Mouse (Mus musculus) adrenal gland, adult 10 weeks (tissue): ENCODE data around the gene Dhx30. TPM values are rescaled to one million over a fixed set of nuclear protein-coding genes. Genes with fewer than 3 reads are reported as not detected.

Experiments
- polyA plus RNA-seq: library from polyadenylated mRNA; stranded (reverse); fragments of 350-450 nt; fragmentation: Illumina TruSeq; extraction: RNeasy Lipid Tissue Mini Kit (QIAGEN cat#74804); gene quantifications from one replicate; pipeline ENCODE4 v1.2.3, GENCODE M21; 2014; ENCODE audit warnings: low read depth, low replicate concordance

Dhx30 gene
- 32.7 TPM for polyA plus RNA-seq

DNA sequence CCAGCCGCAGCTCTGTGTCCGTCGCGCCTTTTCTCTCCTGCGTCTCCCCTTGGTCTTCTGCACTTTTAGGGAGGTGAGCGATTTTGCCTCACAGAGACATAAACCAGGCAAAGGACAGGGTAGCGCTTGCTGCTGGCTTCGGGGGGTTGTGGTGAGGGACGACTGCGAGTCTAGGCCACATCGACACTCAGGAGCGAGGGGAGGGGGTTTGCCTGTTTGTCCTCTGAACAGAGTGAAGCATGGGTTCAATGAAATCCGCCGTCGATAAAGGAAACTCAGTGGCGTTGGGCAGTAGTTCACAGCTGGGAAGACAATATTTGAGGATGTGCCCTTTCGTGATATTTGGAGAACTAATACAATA lies at the start of gene Dhx30:
Gene Dhx30 (minus strand): TSS at position 52 of the 361 bp plus-strand sequence.

DNA sequence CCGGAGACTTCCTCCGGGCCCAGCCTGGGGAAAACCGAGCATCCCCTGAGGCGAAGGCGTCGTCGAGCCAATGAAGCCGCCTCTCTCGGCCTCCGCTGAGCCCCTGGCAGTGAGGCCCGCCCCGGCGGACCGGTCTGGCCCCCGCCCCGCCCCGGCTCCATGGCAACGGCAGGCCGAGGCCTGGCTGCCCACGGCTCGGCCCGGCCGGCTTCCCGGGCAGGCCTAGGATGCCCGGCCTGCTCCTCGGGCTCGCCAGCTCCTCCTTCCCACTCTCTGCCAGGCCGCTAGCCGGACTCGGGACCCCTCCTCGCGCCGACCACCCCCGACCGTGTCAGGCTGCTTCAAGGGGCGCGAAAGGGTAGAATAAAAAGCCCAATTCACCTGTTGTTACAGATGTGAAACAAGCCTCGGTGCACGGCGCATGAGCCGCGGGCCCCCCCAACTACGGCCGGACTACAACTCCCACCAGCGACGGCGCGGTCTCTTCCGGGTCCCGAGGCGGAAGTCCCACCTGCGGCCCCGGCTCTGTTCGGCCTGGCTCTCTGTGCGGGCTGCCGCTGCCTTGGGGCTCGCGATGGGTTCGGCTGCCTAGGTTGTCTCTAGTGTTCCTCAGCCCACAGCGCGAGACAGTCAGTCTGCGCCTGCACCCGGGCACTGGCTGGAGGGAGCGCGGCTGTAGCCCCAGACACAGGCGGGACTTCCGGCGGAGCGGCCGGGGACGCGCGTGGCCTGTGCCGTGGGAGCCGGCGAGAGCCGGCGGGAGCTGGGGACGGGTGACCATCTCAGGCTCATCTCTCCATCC lies 452 bp downstream of the Dhx30 start, which contains the start of gene Smarcc1:
Gene Smarcc1 (plus strand): TSS at position 732 of the 802 bp plus-strand sequence.

Other genes with a start within 250 kb of the Dhx30 start
- 13.1 TPM for gene Cdc25a, start 242.3 kb downstream of the Dhx30 start, polyA plus RNA-seq
- 37.0 TPM for gene Map4, start 186.4 kb downstream of the Dhx30 start, polyA plus RNA-seq
- gene Smarcc1, start 122 bp downstream of the Dhx30 start, polyA plus RNA-seq: 70.5 TPM
- gene Cspg5, start 126.0 kb upstream of the Dhx30 start, polyA plus RNA-seq: 7.2 TPM
- 1.9 TPM for gene Elp6, start 187.3 kb upstream of the Dhx30 start, polyA plus RNA-seq
- gene Scap, start 215.5 kb upstream of the Dhx30 start, polyA plus RNA-seq: 2.0 TPM